Mouse (Mus musculus): Measurements from ENCODE around the gene Lhfpl1. TPM values are rescaled to one million over a fixed set of nuclear protein-coding genes. Genes with fewer than 3 reads are reported as not detected.

Gene Lhfpl1
- not detected in 4 replicates for total RNA-seq (2023; ENCODE audit: inconsistent age)

GRCm38 (mm10) chrX:145348377-145349203 lies at the start of gene Lhfpl1:
Gene Lhfpl1 (minus strand): TSS chrX:145349089.

Other genes starting within 250 kb of the Lhfpl1 start
- gene Amot, start 156.1 kb upstream of the Lhfpl1 start, total RNA-seq (2023; ENCODE audit: inconsistent age), result 0.39 to 1.2 TPM (median 0.93 TPM) in 4 replicates

Measured in B cell, adult (primary cell).